Mouse (Mus musculus) neural tube, embryonic 14.5 days (tissue): ENCODE data around the gene Traf2. TPM values are rescaled to one million over a fixed set of nuclear protein-coding genes. Genes with fewer than 3 reads are reported as not detected.

ENCODE experiments used
- ATAC-seq: fragments of 200-750 bp; cut with Nextera tagmentation; 2 replicates; pipeline ENCODE4 v1.8.0; 2017; ENCODE audit warnings: low read depth, mild to moderate bottlenecking, moderate TSS enrichment, moderate library complexity
- H3K27ac ChIP-seq: fragments of 300-500 bp; sonication (generic); 2 replicates; pipeline ENCODE4 v1.5.1; 2014; ENCODE audit warnings: low read depth, mild to moderate bottlenecking, control low read depth, low read length, moderate library complexity, mixed read lengths
- H3K27me3 ChIP-seq: fragments of 300-500 bp; sonication (generic); 2 replicates; pipeline ENCODE4 v1.6.1; 2014; ENCODE audit warnings: low read length; ENCODE audit not compliant: control insufficient read depth, insufficient read depth
- H3K36me3 ChIP-seq: fragments of 300-500 bp; sonication (generic); 2 replicates; pipeline ENCODE4 v1.6.1; 2014; ENCODE audit warnings: low read length, mixed read lengths; ENCODE audit not compliant: control insufficient read depth, insufficient read depth
- H3K4me1 ChIP-seq: fragments of 300-500 bp; sonication (generic); 2 replicates; pipeline ENCODE4 v1.6.1; 2014; ENCODE audit warnings: low read length; ENCODE audit not compliant: control insufficient read depth, insufficient read depth
- H3K4me2 ChIP-seq: fragments of 300-500 bp; sonication (generic); 2 replicates; pipeline ENCODE4 v1.6.1; 2014; ENCODE audit warnings: mild to moderate bottlenecking, low read depth, low read length, control low read depth
- H3K4me3 ChIP-seq: fragments of 300-500 bp; sonication (generic); 2 replicates; pipeline ENCODE4 v1.5.1; 2014; ENCODE audit warnings: low read depth, low read length, control low read depth, mixed read lengths
- H3K9ac ChIP-seq: fragments of 300-500 bp; sonication (generic); replicated peaks from 2 replicates; pipeline ENCODE4 v1.6.1; 2014; ENCODE audit warnings: low read depth, mild to moderate bottlenecking, control low read depth, low read length, mixed read lengths
- H3K9me3 ChIP-seq: fragments of 300-500 bp; sonication (generic); 2 replicates; pipeline ENCODE4 v1.6.1; 2016; ENCODE audit warnings: low read length; ENCODE audit not compliant: control insufficient read depth
- WGBS: fragments of 180-500 bp; shearing (Covaris S2); extraction: QIAGEN DNeasy Blood & Tissue Kit; methylation state at CpG from one replicate; pipeline ENCODE4 v1.1.7; 2014; 5-methylcytosine and 5-hydroxymethylcytosine counted together
- polyA plus RNA-seq: library from polyadenylated mRNA; unstranded; fragments of >200 nt; fragmentation: Nextera tagmentation; extraction: Ambion mirVana; gene quantifications from 2 replicates; pipeline ENCODE4 v1.2.1, GENCODE M21; 2014

Traf2 gene
- 12.6 and 14.8 TPM in 2 replicates for polyA plus RNA-seq

GRCm38 (mm10) chr2:25546811-25547491 lies at the start of gene Traf2:
TSS of gene Traf2 (minus strand) at chr2:25546940.
- H3K27ac ChIP-seq, result no peak within 1 kb of the TSS
- peak within 1 kb of the TSS; percentile 53 for H3K4me3 ChIP-seq
- no peaks in the 10 kb centered on the region for H3K9me3 ChIP-seq
- WGBS, result 4% methylated on average over 48 of the region's 48 CpGs
- peak within 1 kb of the TSS; percentile 58 for H3K4me2 ChIP-seq
- no peaks in the 10 kb centered on the region for H3K36me3 ChIP-seq
- peak within 1 kb of the TSS; percentile 52 for H3K9ac ChIP-seq
- no peaks in the 10 kb centered on the region for H3K27me3 ChIP-seq
- peak; percentile 99 for ATAC-seq
- 0 out of 2 replicates have a peak, but pooled peaks cover 8% of the 10 kb centered on the region for H3K4me1 ChIP-seq

- Histone ChIP-seq H3K9ac (no peak overlapping the region), H3K4me3 (no peak overlapping the region), H3K4me2 (no peak overlapping the region), H3K9me3 (no peaks in the 10 kb centered on the region), H3K27ac (no peak overlapping the region), H3K36me3 (peaks cover 53% of the 10 kb centered on the region), H3K27me3 (no peaks in the 10 kb centered on the region), H3K4me1 (no peaks in the 10 kb centered on the region)
- ATAC-seq, result no peak
- 92% methylated on average over 2 of the region's 2 CpGs for WGBS
Measured at GRCm38 (mm10) chr2:25591863-25592262, 45.1 kb upstream of the Traf2 start.

- no peaks in the 10 kb centered on the region for H3K9me3 ChIP-seq
- H3K9ac ChIP-seq, result no peak overlapping the region
- no peak for ATAC-seq
- H3K4me1 ChIP-seq, result peaks cover under 1% of the 10 kb centered on the region; the same call in 1 of the 2 replicates
- H3K27ac ChIP-seq, result no peak overlapping the region
- WGBS, result 93% methylated on average over 8 of the region's 8 CpGs
- peaks cover 34% of the 10 kb centered on the region for H3K36me3 ChIP-seq
- no peak overlapping the region for H3K4me3 ChIP-seq
- H3K4me2 ChIP-seq, result no peak overlapping the region
- no peaks in the 10 kb centered on the region for H3K27me3 ChIP-seq
Measured at GRCm38 (mm10) chr2:25588227-25588907, 41.6 kb upstream of the Traf2 start.

- Histone ChIP-seq H3K9me3 (no peaks in the 10 kb centered on the region), H3K27me3 (no peaks in the 10 kb centered on the region), H3K9ac (no peak overlapping the region), H3K36me3 (peaks cover 28% of the 10 kb centered on the region), H3K4me1 (peaks cover 11% of the 10 kb centered on the region), H3K4me3 (no peak overlapping the region), H3K4me2 (no peak overlapping the region), H3K27ac (no peak overlapping the region)
- WGBS, result 98% methylated on average over 8 of the region's 8 CpGs
- ATAC-seq, result no peak
Measured at GRCm38 (mm10) chr2:25587290-25587689, 40.5 kb upstream of the Traf2 start.

GRCm38 (mm10) chr2:25585601-25586000 lies 38.9 kb upstream of the Traf2 start:
- H3K4me2 ChIP-seq, result no peak overlapping the region
- peaks cover 23% of the 10 kb centered on the region for H3K4me1 ChIP-seq
- peaks cover under 1% of the 10 kb centered on the region; the same call in 1 of the 2 replicates for H3K27me3 ChIP-seq
- H3K9me3 ChIP-seq, result no peaks in the 10 kb centered on the region
- H3K9ac ChIP-seq, result no peak overlapping the region
- ATAC-seq, result no peak
- no peak overlapping the region for H3K4me3 ChIP-seq
- 94% methylated on average over 3 of the region's 3 CpGs for WGBS
- peaks cover 14% of the 10 kb centered on the region for H3K36me3 ChIP-seq
- H3K27ac ChIP-seq, result no peak overlapping the region

- Histone ChIP-seq H3K9me3 (no peaks in the 10 kb centered on the region), H3K9ac (no peak overlapping the region), H3K4me3 (no peak overlapping the region), H3K27ac (no peak overlapping the region), H3K4me1 (peaks cover 30% of the 10 kb centered on the region), H3K27me3 (peaks cover 8% of the 10 kb centered on the region), H3K4me2 (no peak overlapping the region), H3K36me3 (peaks cover 7% of the 10 kb centered on the region; the same call in 1 of the 2 replicates)
- WGBS, result 85% methylated on average over 4 of the region's 4 CpGs
- ATAC-seq, result no peak
Measured at GRCm38 (mm10) chr2:25584856-25585255, 38.1 kb upstream of the Traf2 start.

GRCm38 (mm10) chr2:25584152-25584551 lies 37.4 kb upstream of the Traf2 start:
- H3K36me3 ChIP-seq, result peaks cover 7% of the 10 kb centered on the region; the same call in 1 of the 2 replicates
- peaks cover 15% of the 10 kb centered on the region for H3K27me3 ChIP-seq
- no peak overlapping the region for H3K27ac ChIP-seq
- no peak overlapping the region for H3K4me2 ChIP-seq
- no peaks in the 10 kb centered on the region for H3K9me3 ChIP-seq
- WGBS, result 93% methylated on average over 3 of the region's 3 CpGs
- peaks cover 33% of the 10 kb centered on the region for H3K4me1 ChIP-seq
- no peak overlapping the region for H3K9ac ChIP-seq
- H3K4me3 ChIP-seq, result no peak overlapping the region
- no peak for ATAC-seq

- no peak overlapping the region for H3K4me2 ChIP-seq
- H3K4me3 ChIP-seq, result no peak overlapping the region
- peaks cover 33% of the 10 kb centered on the region for H3K4me1 ChIP-seq
- WGBS, result 68% methylated on average over 4 of the region's 4 CpGs
- peaks cover 10% of the 10 kb centered on the region; the same call in 1 of the 2 replicates for H3K36me3 ChIP-seq
- peak overlapping the region; percentile 62; the same call in 1 of the 2 replicates for H3K27ac ChIP-seq
- H3K27me3 ChIP-seq, result peaks cover 21% of the 10 kb centered on the region
- H3K9me3 ChIP-seq, result no peaks in the 10 kb centered on the region
- ATAC-seq, result no peak
- H3K9ac ChIP-seq, result no peak overlapping the region
Measured at GRCm38 (mm10) chr2:25583571-25583970, 36.8 kb upstream of the Traf2 start.

- Histone ChIP-seq H3K9me3 (no peaks in the 10 kb centered on the region), H3K36me3 (peaks cover 10% of the 10 kb centered on the region; the same call in 1 of the 2 replicates), H3K27me3 (peaks cover 25% of the 10 kb centered on the region), H3K9ac (no peak overlapping the region), H3K4me3 (no peak overlapping the region), H3K4me2 (no peak overlapping the region), H3K27ac (peak overlapping the region; percentile 62), H3K4me1 (peaks cover 33% of the 10 kb centered on the region)
- 70% methylated on average over 6 of the region's 6 CpGs for WGBS
- no peak for ATAC-seq
Measured at GRCm38 (mm10) chr2:25583120-25583481, 36.4 kb upstream of the Traf2 start.
